Mouse (Mus musculus) embryo, embryonic 9.5 days (tissue): Measurements from ENCODE around the gene Il31ra.

ENCODE experiments used
- DNase-seq: peaks from one replicate; pipeline ENCODE4 v3.0.0-alpha.2; 2017; ENCODE audit errors: extremely low spot score

Il31ra gene

GRCm38 (mm10) chr13:112560554-112561138 is 33.5 kb downstream of the Il31ra start:
- DNase-seq = no peak

- no peak for DNase-seq
Measured at GRCm38 (mm10) chr13:112556501-112556900, 37.7 kb downstream of the Il31ra start.

- no peak for DNase-seq
Measured at GRCm38 (mm10) chr13:112553304-112553703, 40.9 kb downstream of the Il31ra start.

GRCm38 (mm10) chr13:112551641-112552548 is 42.3 kb downstream of the Il31ra start:
- DNase-seq = no peak

- no peak for DNase-seq
Measured at GRCm38 (mm10) chr13:112541223-112541975, 52.8 kb downstream of the Il31ra start.

GRCm38 (mm10) chr13:112540616-112541015 is 53.5 kb downstream of the Il31ra start:
- DNase-seq = no peak

- DNase-seq = no peak
Measured at GRCm38 (mm10) chr13:112537065-112537464, 57.1 kb downstream of the Il31ra start.

- DNase-seq = no peak
Measured at GRCm38 (mm10) chr13:112536611-112537010, 57.5 kb downstream of the Il31ra start.

GRCm38 (mm10) chr13:112533556-112533955 is 60.6 kb downstream of the Il31ra start:
- DNase-seq = no peak

GRCm38 (mm10) chr13:112532235-112532634 is 61.9 kb downstream of the Il31ra start:
- no peak for DNase-seq

- DNase-seq = peak; percentile 69
Measured at GRCm38 (mm10) chr13:112529893-112530292, 64.3 kb downstream of the Il31ra start.

- DNase-seq = no peak
Measured at GRCm38 (mm10) chr13:112527186-112527585, 67.0 kb downstream of the Il31ra start.

- DNase-seq = no peak
Measured at GRCm38 (mm10) chr13:112523346-112523970, 70.7 kb downstream of the Il31ra start.

- DNase-seq = no peak
Measured at GRCm38 (mm10) chr13:112522896-112523295, 71.3 kb downstream of the Il31ra start.

GRCm38 (mm10) chr13:112522261-112522660 is 71.9 kb downstream of the Il31ra start:
- no peak for DNase-seq

GRCm38 (mm10) chr13:112514546-112514945 is 79.6 kb downstream of the Il31ra start:
- DNase-seq = no peak

GRCm38 (mm10) chr13:112512824-112513223 is 81.3 kb downstream of the Il31ra start:
- DNase-seq = no peak

- DNase-seq = no peak
Measured at GRCm38 (mm10) chr13:112511810-112512209, 82.3 kb downstream of the Il31ra start.

- no peak for DNase-seq
Measured at GRCm38 (mm10) chr13:112511261-112511660, 82.9 kb downstream of the Il31ra start.

- DNase-seq = no peak
Measured at GRCm38 (mm10) chr13:112510437-112511212, 83.5 kb downstream of the Il31ra start.

GRCm38 (mm10) chr13:112509465-112509864 is 84.7 kb downstream of the Il31ra start:
- DNase-seq = peak; percentile 57
